Mouse (Mus musculus): Measurements from ENCODE around the gene Ric1. TPM values are rescaled to one million over a fixed set of nuclear protein-coding genes. Genes with fewer than 3 reads are reported as not detected.
"Not testable (repeated sequence)": the region's sequence is repeated elsewhere in the genome, so short reads cannot be mapped to it uniquely, and the experiment has no call there.

The Ric1 gene
- polyA plus RNA-seq, 1 experiment from 2014 or later, result 26.5 TPM

DNA sequence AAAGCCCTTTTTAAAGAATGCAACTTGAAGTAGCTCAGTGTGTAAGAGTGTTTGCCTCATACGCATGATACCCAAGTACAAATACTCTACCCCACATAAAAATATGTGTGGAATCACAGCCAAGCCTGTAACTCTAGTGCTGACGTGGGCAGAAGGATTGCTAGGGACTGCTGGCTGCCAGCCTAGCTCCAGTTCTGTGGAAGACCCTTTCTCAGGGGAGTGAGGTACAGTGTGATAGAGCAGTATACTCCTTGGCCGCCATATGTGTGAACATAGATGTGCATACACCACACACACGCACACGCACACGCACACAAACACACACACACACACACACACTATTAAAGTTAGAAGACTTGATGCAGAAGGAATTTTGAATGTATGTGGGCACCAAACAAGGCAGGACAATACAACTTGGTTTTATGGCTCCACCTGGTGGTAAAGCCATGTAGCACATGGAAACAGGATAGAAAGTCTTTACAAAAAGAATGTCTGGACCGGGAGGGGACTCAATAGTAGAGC lies 41.2 kb downstream of the Ric1 start:
- Histone ChIP-seq H3K4me1 (replicated peaks) (no peaks in the 10 kb centered on the region), H3K9me3 (no peaks in the 10 kb centered on the region), H3K9ac (replicated peaks) (no peak overlapping the region), H3K27ac (no peak overlapping the region), H3K4me2 (no peak overlapping the region), H3K4me3 (replicated peaks) (no peak overlapping the region), H3K36me3 (peaks cover 36% of the 10 kb centered on the region), H3K27me3 (no peaks in the 10 kb centered on the region)
- no peak for ATAC-seq (ENCODE audit: insufficient number of reproducible peaks, insufficient read depth, low FRiP score, low TSS enrichment, low read depth)
- 75% methylated on average over 7 of the region's 7 CpGs for WGBS

DNA sequence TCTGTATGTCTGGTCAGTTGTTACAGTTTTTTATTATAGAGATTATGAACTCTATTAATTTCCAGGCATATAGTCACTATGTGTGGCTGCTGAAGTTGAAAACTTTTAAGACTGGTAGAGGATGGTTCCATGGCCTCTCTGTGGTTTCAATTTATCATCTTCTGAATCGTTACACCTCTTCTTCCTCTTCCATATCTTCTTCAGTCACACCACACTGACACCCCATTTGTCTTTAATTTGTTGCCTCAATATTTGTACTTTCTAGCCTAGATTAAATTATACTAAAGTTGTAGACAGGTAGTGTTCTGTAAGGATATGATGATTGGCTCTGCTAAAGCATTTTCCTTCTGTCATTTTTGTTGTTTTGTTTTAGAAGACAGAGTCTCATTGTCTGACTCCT lies 44.4 kb downstream of the Ric1 start:
- H3K4me1 ChIP-seq (replicated peaks), result no peaks in the 10 kb centered on the region
- ATAC-seq (ENCODE audit: insufficient number of reproducible peaks, insufficient read depth, low FRiP score, low TSS enrichment, low read depth), result no peak
- no peak overlapping the region for H3K4me3 ChIP-seq (replicated peaks)
- peaks cover 51% of the 10 kb centered on the region for H3K36me3 ChIP-seq
- 73% methylated on average over 1 of the region's 1 CpGs for WGBS
- H3K9ac ChIP-seq (replicated peaks), result no peak overlapping the region
- H3K27ac ChIP-seq, result no peak overlapping the region
- no peaks in the 10 kb centered on the region for H3K9me3 ChIP-seq
- no peak overlapping the region for H3K4me2 ChIP-seq
- H3K27me3 ChIP-seq, result no peaks in the 10 kb centered on the region

DNA sequence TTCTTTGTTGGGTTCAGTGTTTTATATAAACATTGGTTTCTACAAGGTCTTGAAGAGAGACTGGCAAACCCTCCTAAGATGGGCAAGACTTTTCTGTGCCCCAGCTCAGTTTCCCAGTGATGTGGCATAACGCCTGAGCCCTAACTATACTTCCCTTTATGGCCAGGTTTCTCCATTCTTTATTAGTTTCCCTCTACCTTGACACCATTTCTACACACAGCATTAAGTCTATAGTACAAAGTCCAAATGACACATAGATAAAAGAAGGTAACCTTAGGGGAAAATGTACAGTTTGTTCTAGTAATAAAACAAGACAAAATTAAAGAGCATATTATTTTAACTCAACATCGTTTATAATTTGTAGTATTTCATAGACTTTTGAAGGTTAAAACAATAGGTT lies 60.4 kb downstream of the Ric1 start:
- no peak for ATAC-seq (ENCODE audit: insufficient number of reproducible peaks, insufficient read depth, low FRiP score, low TSS enrichment, low read depth)
- Histone ChIP-seq H3K9me3 (no peaks in the 10 kb centered on the region), H3K27me3 (no peaks in the 10 kb centered on the region), H3K36me3 (peaks cover 72% of the 10 kb centered on the region), H3K4me2 (no peak overlapping the region), H3K4me3 (replicated peaks) (no peak overlapping the region), H3K9ac (replicated peaks) (no peak overlapping the region), H3K4me1 (replicated peaks) (no peaks in the 10 kb centered on the region), H3K27ac (no peak overlapping the region)
- WGBS, result 92% methylated on average over 2 of the region's 2 CpGs

DNA sequence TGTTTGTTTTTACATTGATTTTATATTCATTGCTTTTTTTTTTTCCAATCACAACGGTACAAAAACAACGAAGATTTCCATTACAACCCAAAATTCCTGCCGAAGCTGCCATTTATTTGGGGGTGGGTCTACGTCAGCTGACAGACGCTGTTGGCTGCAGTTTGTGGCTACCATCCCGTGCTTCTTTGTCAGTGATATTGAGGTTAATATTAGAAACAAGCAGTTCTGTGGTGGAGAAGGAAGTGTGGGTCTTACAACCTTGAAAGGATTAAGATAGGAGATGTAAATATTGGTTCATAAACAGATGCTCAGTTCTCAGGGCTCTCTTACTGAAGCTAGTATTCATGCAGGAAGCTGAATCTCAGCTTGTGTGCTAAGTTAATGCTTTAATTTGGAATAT lies 61.7 kb downstream of the Ric1 start:
- Histone ChIP-seq H3K4me3 (replicated peaks) (no peak overlapping the region), H3K4me2 (no peak overlapping the region), H3K36me3 (peaks cover 72% of the 10 kb centered on the region), H3K4me1 (replicated peaks) (no peaks in the 10 kb centered on the region), H3K27me3 (no peaks in the 10 kb centered on the region), H3K9ac (replicated peaks) (no peak overlapping the region), H3K9me3 (peaks cover under 1% of the 10 kb centered on the region; the same call in 1 of the 2 replicates), H3K27ac (no peak overlapping the region)
- ATAC-seq (ENCODE audit: insufficient number of reproducible peaks, insufficient read depth, low FRiP score, low TSS enrichment, low read depth), result no peak
- WGBS, result 93% methylated on average over 6 of the region's 6 CpGs

DNA sequence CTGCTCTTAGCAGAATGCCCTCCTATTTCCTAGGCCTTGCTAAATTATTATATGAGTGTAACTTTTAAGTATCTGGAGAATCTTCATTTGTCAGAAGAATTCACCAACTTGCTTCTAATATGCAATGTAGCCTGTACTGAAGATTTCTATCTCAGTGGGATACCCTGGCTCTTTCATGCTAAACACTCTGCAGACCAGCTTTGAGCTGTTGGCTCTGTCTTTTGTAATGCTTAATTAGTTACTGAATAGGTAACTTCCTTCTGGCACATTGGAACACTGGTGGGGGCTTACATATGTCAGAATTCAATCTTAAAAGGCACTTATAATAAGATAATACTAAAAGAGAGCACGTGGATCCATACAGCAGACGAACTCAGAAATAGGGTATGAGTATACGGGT lies 71.7 kb downstream of the Ric1 start:
- not testable (repeated sequence) for H3K4me2 ChIP-seq; H3K4me1 ChIP-seq (replicated peaks); ATAC-seq (ENCODE audit: insufficient number of reproducible peaks, insufficient read depth, low FRiP score, low TSS enrichment, low read depth); H3K9ac ChIP-seq (replicated peaks); H3K4me3 ChIP-seq (replicated peaks); H3K9me3 ChIP-seq; H3K27ac ChIP-seq; H3K27me3 ChIP-seq
- H3K36me3 ChIP-seq, result peaks cover 58% of the 10 kb centered on the region
- 86% methylated on average over 3 of the region's 3 CpGs for WGBS

DNA sequence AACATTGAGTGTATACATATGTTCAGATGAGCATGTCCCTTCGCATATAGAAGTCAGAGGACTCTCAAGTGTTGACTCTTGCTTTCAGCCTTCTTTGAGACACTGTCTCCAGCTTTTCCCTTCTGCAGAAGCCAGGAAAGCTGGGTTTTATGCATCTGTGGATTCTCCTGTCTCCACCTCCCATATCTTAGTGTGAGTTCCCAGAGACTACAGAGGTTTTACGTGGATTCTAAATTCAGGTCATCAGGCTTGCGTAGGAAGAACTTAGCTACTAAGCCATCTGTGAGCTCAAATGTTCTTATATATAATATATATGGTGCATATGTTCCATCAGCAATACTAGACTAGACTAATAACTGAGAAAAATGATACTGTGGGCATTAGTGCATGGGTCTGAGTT lies 74.2 kb downstream of the Ric1 start:
- ATAC-seq (ENCODE audit: insufficient number of reproducible peaks, insufficient read depth, low FRiP score, low TSS enrichment, low read depth), result no peak
- Histone ChIP-seq H3K4me3 (replicated peaks) (no peak overlapping the region), H3K4me1 (replicated peaks) (no peaks in the 10 kb centered on the region), H3K36me3 (peaks cover 63% of the 10 kb centered on the region), H3K9me3 (no peaks in the 10 kb centered on the region), H3K9ac (replicated peaks) (no peak overlapping the region), H3K27ac (no peak overlapping the region), H3K27me3 (no peaks in the 10 kb centered on the region), H3K4me2 (no peak overlapping the region)
- 94% methylated on average over 3 of the region's 3 CpGs for WGBS

DNA sequence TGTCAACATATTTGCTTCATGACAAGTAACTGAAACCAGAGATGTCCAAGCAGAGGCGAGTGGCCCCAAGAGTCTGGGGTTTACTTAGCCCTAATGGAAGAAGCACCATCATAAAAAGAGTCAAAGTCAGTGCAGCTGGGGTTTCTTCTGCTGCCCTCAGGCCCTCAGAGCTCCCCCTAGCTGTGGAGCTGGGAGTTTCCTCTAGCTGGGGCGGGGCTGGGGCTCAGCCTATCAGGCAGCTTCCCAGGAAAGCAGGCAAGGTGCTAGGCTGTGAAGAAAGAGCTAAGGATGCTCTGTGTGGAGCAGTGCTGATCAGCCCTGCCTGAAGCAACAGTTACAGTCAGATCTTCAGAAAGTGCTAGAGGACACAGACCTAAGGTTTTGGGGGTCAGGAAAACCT lies 74.9 kb downstream of the Ric1 start:
- H3K4me3 ChIP-seq (replicated peaks), result no peak overlapping the region
- peaks cover 61% of the 10 kb centered on the region for H3K36me3 ChIP-seq
- no peaks in the 10 kb centered on the region for H3K9me3 ChIP-seq
- H3K4me1 ChIP-seq (replicated peaks), result no peaks in the 10 kb centered on the region
- 91% methylated on average over 2 of the region's 2 CpGs for WGBS
- ATAC-seq (ENCODE audit: insufficient number of reproducible peaks, insufficient read depth, low FRiP score, low TSS enrichment, low read depth), result no peak
- no peak overlapping the region for H3K9ac ChIP-seq (replicated peaks)
- no peaks in the 10 kb centered on the region for H3K27me3 ChIP-seq
- H3K4me2 ChIP-seq, result no peak overlapping the region
- H3K27ac ChIP-seq, result no peak overlapping the region

DNA sequence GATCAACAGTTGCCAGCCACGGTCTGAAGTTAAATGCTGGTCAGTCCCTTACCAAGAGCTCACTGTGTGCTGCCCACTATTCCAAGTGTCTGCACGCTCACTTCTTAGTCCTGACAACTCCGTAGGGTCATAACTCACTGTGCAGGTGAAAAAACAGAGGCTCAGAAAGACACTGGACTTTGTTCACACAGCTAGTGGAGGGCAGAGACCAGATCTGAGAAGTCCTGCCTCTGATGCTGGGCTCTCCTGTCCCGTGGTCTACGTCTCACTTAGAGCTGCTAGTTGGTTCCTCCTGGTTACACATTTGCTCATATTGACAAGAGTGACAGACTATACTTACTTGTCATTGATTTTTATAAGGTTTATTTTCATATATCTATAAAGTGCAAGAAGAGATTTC lies 76.9 kb downstream of the Ric1 start:
- H3K4me3 ChIP-seq (replicated peaks), result no peak overlapping the region
- no peaks in the 10 kb centered on the region for H3K4me1 ChIP-seq (replicated peaks)
- H3K9ac ChIP-seq (replicated peaks), result no peak overlapping the region
- no peak overlapping the region for H3K4me2 ChIP-seq
- no peak overlapping the region for H3K27ac ChIP-seq
- 85% methylated on average over 5 of the region's 5 CpGs for WGBS
- no peaks in the 10 kb centered on the region for H3K9me3 ChIP-seq
- no peaks in the 10 kb centered on the region for H3K27me3 ChIP-seq
- no peak for ATAC-seq (ENCODE audit: insufficient number of reproducible peaks, insufficient read depth, low FRiP score, low TSS enrichment, low read depth)
- H3K36me3 ChIP-seq, result peaks cover 80% of the 10 kb centered on the region

DNA sequence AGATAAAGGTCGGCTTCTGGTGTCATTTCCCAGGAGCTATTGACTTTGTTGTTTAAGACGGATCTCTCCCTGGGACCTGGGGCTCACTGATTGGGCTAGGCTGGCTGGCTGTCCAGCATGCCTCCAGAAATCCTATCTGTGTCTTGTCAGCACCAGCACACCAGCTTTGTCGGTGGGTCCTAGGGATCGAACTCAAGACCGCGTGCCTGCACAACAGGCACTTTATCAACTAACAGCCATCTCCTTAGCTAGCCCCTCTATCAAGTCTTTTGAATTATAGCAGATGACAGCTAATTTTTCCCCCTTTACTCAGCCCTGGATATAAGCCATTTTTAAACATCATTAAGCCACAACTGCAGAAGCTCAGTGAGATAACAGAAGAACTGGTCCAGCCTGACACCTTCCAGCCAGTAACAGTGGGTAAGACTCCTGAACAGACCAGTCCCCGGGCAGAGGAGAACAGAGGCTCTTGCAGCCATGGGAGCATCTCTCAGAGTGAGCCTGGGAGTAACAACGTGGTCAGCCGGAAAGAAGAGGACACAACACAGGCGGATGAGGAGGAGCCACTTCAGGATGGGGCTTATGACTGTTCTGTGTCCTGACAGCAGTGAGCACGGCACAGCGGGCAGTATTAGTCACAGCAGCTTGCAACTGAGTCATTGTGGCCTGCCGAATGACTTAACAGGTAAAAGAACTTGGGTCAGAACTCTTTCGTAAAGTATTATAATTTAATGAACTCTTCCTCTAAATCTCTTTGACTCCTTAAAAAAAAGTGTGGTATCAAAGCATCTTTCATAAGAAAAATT lies 81.7 kb downstream of the Ric1 start:
- no peak overlapping the region for H3K9ac ChIP-seq (replicated peaks)
- no peak overlapping the region for H3K4me2 ChIP-seq
- no peak overlapping the region for H3K27ac ChIP-seq
- no peaks in the 10 kb centered on the region for H3K9me3 ChIP-seq
- H3K4me3 ChIP-seq (replicated peaks), result no peak overlapping the region
- peaks cover 64% of the 10 kb centered on the region for H3K36me3 ChIP-seq
- ATAC-seq (ENCODE audit: insufficient number of reproducible peaks, insufficient read depth, low FRiP score, low TSS enrichment, low read depth), result no peak
- H3K27me3 ChIP-seq, result no peaks in the 10 kb centered on the region
- 87% methylated on average over 14 of the region's 14 CpGs for WGBS
- H3K4me1 ChIP-seq (replicated peaks), result no peaks in the 10 kb centered on the region

DNA sequence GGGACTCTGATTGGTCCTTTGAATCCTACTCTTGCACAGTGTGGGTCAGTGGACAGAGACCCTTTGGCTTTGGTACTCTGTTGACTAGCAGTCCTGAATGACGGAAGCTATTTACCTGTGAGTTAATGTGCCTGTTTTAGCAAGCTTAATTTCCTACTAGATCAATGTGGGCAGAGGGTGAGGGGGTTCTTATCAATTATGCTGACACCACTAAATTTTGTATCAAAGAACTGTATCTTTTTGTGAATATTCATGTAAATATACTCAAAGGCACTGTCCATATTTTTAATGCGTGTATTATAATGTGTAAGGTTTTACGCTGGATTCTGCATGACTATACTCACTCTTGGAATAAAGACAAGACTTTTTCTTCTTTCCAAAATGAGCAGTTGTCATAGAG lies 82.6 kb downstream of the Ric1 start:
- ATAC-seq (ENCODE audit: insufficient number of reproducible peaks, insufficient read depth, low FRiP score, low TSS enrichment, low read depth), result no peak
- Histone ChIP-seq H3K36me3 (peaks cover 58% of the 10 kb centered on the region), H3K4me2 (no peak overlapping the region)

DNA sequence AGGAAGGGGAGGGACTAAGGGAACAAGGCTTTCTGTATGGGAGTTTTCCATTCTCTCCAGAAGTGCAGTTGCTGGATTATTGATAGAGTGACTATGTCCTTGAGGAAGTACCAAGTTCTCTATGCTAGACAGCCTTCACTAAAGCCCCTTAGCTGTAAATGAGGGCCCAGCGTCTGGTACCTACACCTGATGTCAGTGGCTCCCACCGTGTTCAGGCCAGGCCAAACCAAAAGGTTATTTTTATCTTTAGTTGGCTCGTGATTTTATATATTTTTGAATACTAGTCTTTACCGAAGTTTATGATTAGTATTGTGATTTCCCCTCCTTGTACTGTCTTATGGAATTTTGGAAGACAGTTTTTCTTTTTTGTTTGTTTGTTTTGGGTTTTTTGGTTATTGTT lies 85.4 kb downstream of the Ric1 start:
- 86% methylated on average over 4 of the region's 4 CpGs for WGBS
- Histone ChIP-seq H3K9me3 (no peaks in the 10 kb centered on the region), H3K36me3 (peaks cover 60% of the 10 kb centered on the region)

More for the DNA sequence above, 82.6 kb downstream of the Ric1 start:
- WGBS, result 96% methylated on average over 3 of the region's 3 CpGs
- Histone ChIP-seq H3K4me3 (replicated peaks) (no peak overlapping the region), H3K9me3 (no peaks in the 10 kb centered on the region), H3K4me1 (replicated peaks) (no peaks in the 10 kb centered on the region), H3K9ac (replicated peaks) (no peak overlapping the region), H3K27ac (no peak overlapping the region), H3K27me3 (no peaks in the 10 kb centered on the region)

DNA sequence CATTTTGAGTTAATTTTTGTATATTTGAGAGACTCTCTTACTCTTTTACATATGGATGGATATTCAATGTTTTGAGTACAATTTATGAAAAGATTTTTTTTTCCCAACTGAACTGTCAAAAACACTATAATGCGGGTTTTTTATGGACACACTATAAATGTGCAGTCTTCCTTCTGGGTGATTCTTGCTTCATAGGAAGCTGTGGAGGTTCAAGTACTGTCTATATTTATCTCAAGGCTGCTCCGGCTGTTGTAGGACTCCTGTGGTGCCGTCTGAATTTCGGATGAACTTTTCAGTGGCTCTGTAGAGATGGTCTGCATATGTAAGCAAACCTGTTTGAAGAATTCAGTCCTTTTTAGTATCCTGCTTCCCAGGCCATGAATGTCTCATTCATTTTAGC lies 86.1 kb downstream of the Ric1 start:
- Histone ChIP-seq H3K4me3 (replicated peaks) (no peak overlapping the region), H3K4me1 (replicated peaks) (no peaks in the 10 kb centered on the region), H3K9me3 (no peaks in the 10 kb centered on the region), H3K36me3 (peaks cover 60% of the 10 kb centered on the region), H3K4me2 (no peak overlapping the region), H3K9ac (replicated peaks) (no peak overlapping the region), H3K27me3 (no peaks in the 10 kb centered on the region), H3K27ac (no peak overlapping the region)
- WGBS, result 84% methylated on average over 4 of the region's 4 CpGs
- no peak for ATAC-seq (ENCODE audit: insufficient number of reproducible peaks, insufficient read depth, low FRiP score, low TSS enrichment, low read depth)

More for the DNA sequence above, 85.4 kb downstream of the Ric1 start:
- Histone ChIP-seq H3K27me3 (no peaks in the 10 kb centered on the region), H3K27ac (no peak overlapping the region), H3K4me1 (replicated peaks) (no peaks in the 10 kb centered on the region), H3K4me3 (replicated peaks) (no peak overlapping the region), H3K4me2 (no peak overlapping the region), H3K9ac (replicated peaks) (no peak overlapping the region)
- no peak for ATAC-seq (ENCODE audit: insufficient number of reproducible peaks, insufficient read depth, low FRiP score, low TSS enrichment, low read depth)

All from limb, embryonic 12.5 days (tissue).